Mouse (Mus musculus) forebrain, embryonic 16.5 days (tissue): ENCODE results near the gene Sct. TPM values are rescaled to one million over a fixed set of nuclear protein-coding genes. Genes with fewer than 3 reads are reported as not detected.

Source experiments
- ATAC-seq: fragments of 200-750 bp; cut with Nextera tagmentation; 2 replicates; pipeline ENCODE4 v1.8.0; 2017; ENCODE audit warnings: mild to moderate bottlenecking, moderate library complexity
- H3K27ac ChIP-seq: fragments of 300-500 bp; sonication (generic); 2 replicates; pipeline ENCODE4 v1.5.1; 2014; ENCODE audit warnings: low read length, control low read depth
- H3K27me3 ChIP-seq: fragments of 300-500 bp; sonication (generic); replicated peaks from 2 replicates; pipeline ENCODE4 v1.6.1; 2014; ENCODE audit warnings: low read length; ENCODE audit not compliant: control insufficient read depth, insufficient read depth
- H3K36me3 ChIP-seq: fragments of 300-500 bp; sonication (generic); 2 replicates; pipeline ENCODE4 v1.6.1; 2014; ENCODE audit not compliant: control insufficient read depth, insufficient read depth
- H3K4me1 ChIP-seq: fragments of 300-500 bp; sonication (generic); replicated peaks from 2 replicates; pipeline ENCODE4 v1.6.1; 2014; ENCODE audit warnings: low read length; ENCODE audit not compliant: control insufficient read depth, insufficient read depth
- H3K4me2 ChIP-seq: fragments of 300-500 bp; sonication (generic); 2 replicates; pipeline ENCODE4 v1.6.1; 2014; ENCODE audit warnings: mild to moderate bottlenecking, low read length, control low read depth
- H3K4me3 ChIP-seq: fragments of 300-500 bp; sonication (generic); replicated peaks from 2 replicates; pipeline ENCODE4 v1.5.1; 2014; ENCODE audit warnings: mild to moderate bottlenecking, low read length, control low read depth
- H3K9ac ChIP-seq: fragments of 300-500 bp; sonication (generic); replicated peaks from 2 replicates; pipeline ENCODE4 v1.6.1; 2014; ENCODE audit warnings: low read depth, low read length, control low read depth
- H3K9me3 ChIP-seq: fragments of 300-500 bp; sonication (generic); 2 replicates; pipeline ENCODE4 v1.6.1; 2016; ENCODE audit warnings: low read length; ENCODE audit not compliant: control insufficient read depth
- WGBS: fragments of 180-500 bp; shearing (Covaris S2); extraction: QIAGEN DNeasy Blood & Tissue Kit; methylation state at CpG from one replicate; pipeline ENCODE4 v1.1.7; 2014; 5-methylcytosine and 5-hydroxymethylcytosine counted together
- polyA plus RNA-seq: library from polyadenylated mRNA; unstranded; fragments of >200 nt; fragmentation: Nextera tagmentation; extraction: Ambion mirVana; gene quantifications from 2 replicates; pipeline ENCODE4 v1.2.1, GENCODE M21; 2015

Gene Sct
- polyA plus RNA-seq, 1 experiment from 2014 or later = 2.0 TPM

DNA sequence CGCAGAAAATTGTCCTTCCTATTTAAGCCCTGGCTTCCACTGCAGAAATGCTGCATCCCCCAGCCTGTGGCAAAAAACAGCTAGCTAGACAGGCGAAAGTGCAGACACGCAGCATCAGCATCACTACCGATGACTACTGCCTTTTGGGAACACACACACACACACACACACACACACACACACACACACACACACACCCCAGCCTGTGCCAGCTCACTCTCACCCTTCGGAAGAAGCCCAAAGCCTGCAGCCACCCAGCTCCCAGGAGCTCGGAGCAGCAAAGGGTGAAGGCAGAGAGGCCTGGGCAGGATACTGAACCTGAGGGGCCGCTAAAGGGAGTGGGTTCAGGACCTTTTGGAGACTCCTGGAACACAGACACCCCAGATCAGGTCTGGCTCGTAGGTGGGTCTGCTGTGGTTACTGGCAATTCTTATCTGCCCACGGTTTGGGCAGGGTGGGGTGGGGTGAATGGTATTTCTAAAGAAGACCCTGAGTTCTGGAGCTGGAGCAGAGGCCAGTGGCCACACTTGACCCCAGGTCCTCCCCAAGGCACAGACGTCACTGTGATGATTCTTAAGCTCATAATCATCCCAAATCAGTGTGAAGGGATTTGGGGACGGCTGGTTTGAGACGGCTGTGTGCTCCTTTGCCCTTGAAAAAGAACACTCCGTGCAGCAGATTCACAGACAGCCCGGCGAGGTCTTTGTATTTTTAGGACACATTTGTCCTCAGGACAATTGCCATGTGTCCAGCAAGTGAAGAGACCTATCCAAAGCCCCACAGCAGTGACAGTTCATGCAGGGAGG is 13.9 kb upstream of the Sct start:
- peak overlapping the region; percentile 96 for H3K4me2 ChIP-seq
- H3K36me3 ChIP-seq = peaks cover 7% of the 10 kb centered on the region; the same call in 1 of the 2 replicates
- H3K9ac ChIP-seq = peak overlapping the region; percentile 76
- ATAC-seq = no peak
- no peaks in the 10 kb centered on the region for H3K9me3 ChIP-seq
- H3K4me3 ChIP-seq = peak overlapping the region; percentile 58
- no peak overlapping the region for H3K27ac ChIP-seq
- peaks cover 20% of the 10 kb centered on the region for H3K4me1 ChIP-seq
- peaks cover 35% of the 10 kb centered on the region for H3K27me3 ChIP-seq
- 37% methylated on average over 15 of the region's 15 CpGs for WGBS

DNA sequence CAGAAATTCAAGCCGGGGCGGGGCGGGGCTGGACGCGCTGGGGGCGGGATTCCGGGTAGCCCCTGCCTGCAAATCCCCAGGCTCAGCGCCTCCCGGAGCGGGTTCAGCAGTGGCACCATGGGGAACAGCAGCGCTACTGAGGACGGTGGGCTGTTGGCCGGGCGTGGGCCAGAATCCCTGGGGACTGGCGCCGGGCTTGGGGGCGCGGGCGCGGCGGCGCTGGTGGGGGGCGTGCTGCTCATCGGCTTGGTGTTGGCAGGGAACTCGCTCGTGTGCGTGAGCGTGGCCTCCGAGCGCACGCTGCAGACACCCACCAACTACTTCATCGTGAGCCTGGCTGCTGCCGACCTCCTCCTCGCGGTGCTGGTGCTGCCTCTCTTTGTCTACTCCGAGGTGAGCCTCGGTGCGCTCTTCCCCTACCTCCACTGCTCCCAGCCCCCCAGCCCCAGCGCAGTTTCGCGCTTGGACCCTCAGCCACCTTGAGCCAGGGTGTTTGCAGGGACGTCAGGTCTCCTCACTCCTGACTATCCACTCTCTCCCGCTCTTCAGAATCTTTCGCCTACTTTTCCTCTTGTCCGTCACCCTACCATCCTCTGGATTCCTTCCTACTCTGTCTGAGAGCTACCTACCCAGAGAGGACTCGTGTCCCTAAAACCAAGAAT is 13.1 kb upstream of the Sct start, which contains the start of gene Drd4:
Drd4 (plus strand) TSS at position 86 of the 662 bp plus-strand sequence.
- Histone ChIP-seq H3K9ac (peak within 1 kb of the TSS; percentile 76), H3K27me3 (peaks cover 35% of the 10 kb centered on the region), H3K9me3 (no peaks in the 10 kb centered on the region), H3K4me2 (peak within 1 kb of the TSS; percentile 96), H3K4me3 (peak within 1 kb of the TSS; percentile 58), H3K36me3 (peaks cover 3% of the 10 kb centered on the region; the same call in 1 of the 2 replicates), H3K27ac (no peak within 1 kb of the TSS), H3K4me1 (peaks cover 20% of the 10 kb centered on the region)
- peak; percentile 79 for ATAC-seq
- WGBS = 1% methylated on average over 46 of the region's 46 CpGs

DNA sequence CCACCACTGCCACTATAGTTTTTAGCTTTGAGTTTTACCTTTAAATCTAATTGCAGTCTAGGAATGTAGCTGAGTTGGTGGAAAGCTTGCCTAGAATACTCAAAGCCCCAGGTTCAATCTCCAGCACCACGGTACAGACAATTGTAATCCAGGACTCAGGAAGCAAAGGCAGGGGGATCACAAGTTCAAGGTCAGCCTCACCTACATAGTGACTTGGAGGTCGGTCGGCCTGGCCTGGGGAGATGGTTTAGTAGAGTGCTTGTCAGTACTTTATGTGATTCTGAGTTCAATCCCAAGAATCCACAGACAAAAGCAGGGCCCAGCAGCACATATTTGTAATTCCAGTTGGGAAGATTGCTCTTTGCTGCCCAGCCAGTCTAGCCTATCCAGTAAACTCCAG is 9.1 kb upstream of the Sct start:
- Histone ChIP-seq H3K27ac (no peak overlapping the region), H3K9ac (no peak overlapping the region), H3K36me3 (no peaks in the 10 kb centered on the region), H3K4me2 (no peak overlapping the region), H3K4me3 (no peak overlapping the region), H3K27me3 (peaks cover 10% of the 10 kb centered on the region), H3K9me3 (no peaks in the 10 kb centered on the region), H3K4me1 (peaks cover 8% of the 10 kb centered on the region)
- WGBS = 86% methylated on average over 3 of the region's 3 CpGs
- no peak for ATAC-seq

DNA sequence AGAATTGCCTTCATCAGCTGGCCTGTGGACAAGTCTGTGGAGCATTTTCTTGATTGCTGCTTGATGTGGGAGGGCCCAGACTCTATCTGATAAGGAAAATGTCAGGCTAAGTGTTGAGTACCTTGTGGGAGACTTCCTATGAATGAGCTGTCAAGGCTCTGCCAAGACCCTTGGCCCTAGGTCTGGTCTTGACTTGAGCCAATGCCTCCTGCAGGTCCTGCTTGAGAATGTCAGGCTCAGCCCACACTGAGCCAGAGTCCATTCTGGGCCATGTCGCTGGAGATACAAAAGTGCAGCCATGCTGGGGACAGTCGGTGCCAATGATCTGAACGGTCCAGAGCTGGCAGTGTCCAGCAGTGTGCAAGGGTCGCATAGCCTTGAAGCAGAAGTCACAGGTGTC is 3.8 kb upstream of the Sct start:
- Histone ChIP-seq H3K9ac (no peak overlapping the region), H3K4me1 (peaks cover 10% of the 10 kb centered on the region), H3K4me3 (no peak overlapping the region), H3K27ac (no peak overlapping the region), H3K27me3 (peaks cover 2% of the 10 kb centered on the region; the same call in 1 of the 2 replicates), H3K9me3 (no peaks in the 10 kb centered on the region), H3K36me3 (no peaks in the 10 kb centered on the region), H3K4me2 (no peak overlapping the region)
- 86% methylated on average over 4 of the region's 4 CpGs for WGBS
- ATAC-seq = no peak

DNA sequence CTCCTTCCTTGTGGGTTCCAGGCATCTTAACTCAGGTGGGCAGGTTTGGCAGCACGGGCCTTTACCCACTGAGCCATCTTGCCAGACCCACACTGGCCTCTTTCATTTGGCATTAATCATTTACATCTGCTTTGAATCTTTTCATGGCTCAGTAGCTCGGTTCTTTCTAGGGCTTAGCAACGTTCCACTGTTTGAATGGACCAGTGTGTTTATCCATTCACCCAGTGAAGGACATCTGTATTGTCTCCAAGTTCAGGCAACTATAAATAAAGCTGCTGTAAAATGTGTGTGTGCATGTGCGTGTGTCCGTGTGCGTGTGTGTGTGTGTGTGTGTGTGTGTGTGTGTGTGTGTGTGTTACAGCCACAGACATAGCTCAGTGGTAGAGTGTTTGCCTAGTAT is 2.5 kb upstream of the Sct start:
- peaks cover 10% of the 10 kb centered on the region for H3K4me1 ChIP-seq
- H3K4me3 ChIP-seq = no peak overlapping the region
- no peak overlapping the region for H3K4me2 ChIP-seq
- peak; percentile 69 for ATAC-seq
- 28% methylated on average over 6 of the region's 6 CpGs for WGBS
- no peaks in the 10 kb centered on the region for H3K9me3 ChIP-seq
- H3K27ac ChIP-seq = no peak overlapping the region
- no peaks in the 10 kb centered on the region for H3K36me3 ChIP-seq
- no peak overlapping the region for H3K9ac ChIP-seq
- H3K27me3 ChIP-seq = peaks cover 2% of the 10 kb centered on the region; the same call in 1 of the 2 replicates

DNA sequence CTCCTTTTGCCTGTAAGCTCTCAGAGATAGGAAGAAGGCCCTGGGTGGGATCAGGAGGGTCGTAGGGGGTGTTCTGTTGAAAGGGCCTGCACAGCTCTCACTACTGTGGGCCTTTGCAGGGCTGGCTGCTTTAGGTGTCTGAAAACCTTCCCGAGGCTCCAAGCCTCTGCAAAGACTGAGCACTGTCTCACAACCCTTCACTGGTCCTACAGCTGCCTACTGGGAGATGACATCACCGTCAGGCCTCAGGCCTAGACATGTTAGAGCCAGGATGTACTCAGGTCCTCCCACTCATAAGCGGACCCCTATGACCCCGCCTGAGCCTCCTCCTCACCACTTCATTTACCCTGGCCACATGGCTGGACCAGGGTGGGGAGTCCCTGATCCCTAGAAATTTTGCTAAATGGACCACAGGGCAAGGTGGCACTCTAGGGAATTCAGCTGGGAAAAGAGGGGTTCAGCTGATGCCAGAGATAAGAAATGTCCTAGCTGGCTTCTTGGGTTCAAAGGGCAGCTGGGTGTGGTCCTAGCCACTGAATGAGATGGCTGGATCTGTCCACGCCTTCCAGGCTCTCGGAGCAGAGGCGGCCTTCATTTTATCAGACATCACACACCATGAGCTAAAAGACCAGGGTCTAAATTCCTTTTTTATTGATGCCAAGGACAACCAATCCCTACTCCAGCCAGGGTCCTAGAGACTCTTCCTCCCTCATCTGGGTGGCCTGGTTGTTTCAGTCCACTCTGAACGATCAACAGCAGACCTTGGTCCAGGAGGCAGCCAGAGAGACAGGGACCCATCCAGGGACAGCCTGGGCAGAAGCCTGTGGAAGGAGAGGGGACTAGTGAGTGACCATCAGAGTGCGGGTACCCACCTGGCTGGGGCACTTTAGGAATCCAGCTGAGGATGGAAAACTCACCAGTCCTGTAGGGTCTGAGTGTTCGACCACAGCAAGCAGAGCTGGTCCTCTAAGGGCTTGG is 943 bp downstream of the Sct start:
- Histone ChIP-seq H3K36me3 (no peaks in the 10 kb centered on the region), H3K9me3 (no peaks in the 10 kb centered on the region), H3K9ac (no peak overlapping the region), H3K4me2 (no peak overlapping the region), H3K4me1 (peaks cover 10% of the 10 kb centered on the region), H3K27ac (no peak overlapping the region), H3K27me3 (peaks cover 2% of the 10 kb centered on the region; the same call in 1 of the 2 replicates), H3K4me3 (no peak overlapping the region)
- WGBS = 84% methylated on average over 11 of the region's 11 CpGs
- no peak for ATAC-seq

DNA sequence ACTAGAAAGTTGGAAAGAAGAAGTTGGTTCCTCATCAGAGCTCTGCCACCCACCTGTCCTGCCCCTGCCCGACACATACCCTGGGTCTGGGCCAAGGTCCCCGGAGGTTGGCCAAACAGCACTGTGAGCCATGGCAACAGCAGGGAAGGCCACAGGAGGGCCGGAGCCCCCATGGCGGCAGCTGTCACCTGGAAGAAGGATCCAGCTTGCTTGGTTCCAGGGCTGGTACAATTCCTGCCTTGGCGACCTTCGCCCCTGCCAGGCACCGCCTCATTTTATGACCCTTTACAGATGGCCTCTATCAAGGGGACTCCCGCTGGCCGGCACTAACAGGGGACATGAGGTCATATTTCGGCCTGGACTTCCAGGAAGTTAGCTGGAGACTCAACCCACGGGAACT is 2.4 kb downstream of the Sct start, which contains the start of gene Cdhr5:
Cdhr5 (minus strand) TSS at position 241 of the 400 bp plus-strand sequence.
- H3K27ac ChIP-seq = no peak within 1 kb of the TSS
- 80% methylated on average over 11 of the region's 11 CpGs for WGBS

DNA sequence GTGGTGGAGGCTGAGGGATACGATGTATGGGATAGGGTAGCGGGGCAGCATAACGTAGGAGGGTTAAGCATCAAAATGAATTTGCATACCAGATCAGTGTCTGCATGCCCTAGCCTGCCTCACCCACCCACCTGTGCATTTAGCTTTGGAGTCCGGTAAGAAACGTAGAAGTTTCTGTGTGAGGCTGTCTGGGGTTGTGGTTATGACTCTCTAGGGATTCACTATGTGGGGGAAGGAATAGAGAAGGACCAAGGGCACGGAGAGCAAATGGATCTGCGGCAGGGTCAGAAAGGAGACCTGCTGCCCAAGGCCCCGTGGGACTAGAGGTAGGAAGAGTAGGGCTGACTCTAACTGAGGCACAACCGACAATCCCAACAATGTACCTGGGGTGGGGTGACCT is 3.6 kb downstream of the Sct start:
- Histone ChIP-seq H3K9me3 (no peaks in the 10 kb centered on the region), H3K27ac (no peak overlapping the region), H3K4me1 (peaks cover 10% of the 10 kb centered on the region), H3K4me2 (no peak overlapping the region), H3K36me3 (no peaks in the 10 kb centered on the region), H3K9ac (no peak overlapping the region), H3K27me3 (peaks cover 2% of the 10 kb centered on the region; the same call in 1 of the 2 replicates), H3K4me3 (no peak overlapping the region)
- no peak for ATAC-seq
- 86% methylated on average over 9 of the region's 9 CpGs for WGBS

More for the DNA sequence above, 2.4 kb downstream of the Sct start, which contains the start of gene Cdhr5:
- Histone ChIP-seq H3K4me1 (peaks cover 10% of the 10 kb centered on the region), H3K27me3 (peaks cover 2% of the 10 kb centered on the region; the same call in 1 of the 2 replicates), H3K36me3 (no peaks in the 10 kb centered on the region), H3K4me2 (no peak within 1 kb of the TSS), H3K9me3 (no peaks in the 10 kb centered on the region), H3K9ac (no peak within 1 kb of the TSS), H3K4me3 (no peak within 1 kb of the TSS)
- no peak for ATAC-seq
